Mouse (Mus musculus) adrenal gland, postnatal 36 days (tissue): ENCODE measurements at regions not wholly inside any gene's neighbourhood (a gene's known extent, or its start where the extent isn't known, plus 50 kb on each side); places are given as distances from the start of the nearest gene placed in this dataset.
A peak's percentile ranks its signal among the peaks of the same experiment; 100 is the strongest.

Experiments used
- DNase-seq, 2 experiments: peaks; one replicate each; pipeline ENCODE4 v3.0.0; 2021; ENCODE audit warnings: mixed read lengths in 1 of 2

- peak in 1 of 2 experiments; percentile 38 for DNase-seq
Measured at GRCm38 (mm10) chr14:76631740-76632139, 75.1 kb upstream of the Serp2 start.

GRCm38 (mm10) chr14:76631181-76631580 lies 74.5 kb upstream of the Serp2 start:
- DNase-seq, result no peak

- no peak for DNase-seq
Measured at GRCm38 (mm10) chr14:76629913-76630478, 73.3 kb upstream of the Serp2 start.

GRCm38 (mm10) chr14:76628182-76628892 lies 71.6 kb upstream of the Serp2 start:
- no peak for DNase-seq

GRCm38 (mm10) chr14:76625589-76626368 lies 69.1 kb upstream of the Serp2 start:
- no peak for DNase-seq

- peak; percentile 53 to 58 for DNase-seq
Measured at GRCm38 (mm10) chr14:76624626-76625378, 68.1 kb upstream of the Serp2 start.

- no peak for DNase-seq
Measured at GRCm38 (mm10) chr14:76623371-76623988, 66.8 kb upstream of the Serp2 start.

GRCm38 (mm10) chr14:76622634-76623291 lies 66.1 kb upstream of the Serp2 start:
- DNase-seq, result peak; percentile 67 to 71

GRCm38 (mm10) chr14:76619038-76619409 lies 62.3 kb upstream of the Serp2 start:
- DNase-seq, result no peak

- peak in 1 of 2 experiments; percentile 47 for DNase-seq
Measured at GRCm38 (mm10) chr14:76618331-76619037, 61.8 kb upstream of the Serp2 start.

- DNase-seq, result no peak
Measured at GRCm38 (mm10) chr14:76617889-76618288, 61.2 kb upstream of the Serp2 start.

GRCm38 (mm10) chr14:76617447-76617846 lies 60.8 kb upstream of the Serp2 start:
- DNase-seq, result no peak

- no peak for DNase-seq
Measured at GRCm38 (mm10) chr14:76616367-76616683, 59.6 kb upstream of the Serp2 start.

- DNase-seq, result no peak
Measured at GRCm38 (mm10) chr14:76615603-76616366, 59.1 kb upstream of the Serp2 start.

GRCm38 (mm10) chr14:76615182-76615581 lies 58.5 kb upstream of the Serp2 start:
- no peak for DNase-seq

GRCm38 (mm10) chr14:76614682-76615081 lies 58.0 kb upstream of the Serp2 start:
- no peak for DNase-seq

GRCm38 (mm10) chr14:76613604-76614003 lies 56.9 kb upstream of the Serp2 start:
- DNase-seq, result no peak

- no peak for DNase-seq
Measured at GRCm38 (mm10) chr14:76610429-76611378, 54.0 kb upstream of the Serp2 start.
